Mouse (Mus musculus) adrenal gland, postnatal 25 days (tissue): Measurements from ENCODE around the gene Spag6. TPM values are rescaled to one million over a fixed set of nuclear protein-coding genes. Genes with fewer than 3 reads are reported as not detected.

Experiments
- DNase-seq: peaks from one replicate; pipeline ENCODE4 v3.0.0; 2021; ENCODE audit warnings: mixed read lengths
- total RNA-seq: library from RNA; stranded (reverse); gene quantifications from 2 replicates; pipeline ENCODE4 v1.2.3, GENCODE M21; 2021

Spag6 gene
- total RNA-seq, 1 experiment from 2014 or later: 0.67 TPM

DNA sequence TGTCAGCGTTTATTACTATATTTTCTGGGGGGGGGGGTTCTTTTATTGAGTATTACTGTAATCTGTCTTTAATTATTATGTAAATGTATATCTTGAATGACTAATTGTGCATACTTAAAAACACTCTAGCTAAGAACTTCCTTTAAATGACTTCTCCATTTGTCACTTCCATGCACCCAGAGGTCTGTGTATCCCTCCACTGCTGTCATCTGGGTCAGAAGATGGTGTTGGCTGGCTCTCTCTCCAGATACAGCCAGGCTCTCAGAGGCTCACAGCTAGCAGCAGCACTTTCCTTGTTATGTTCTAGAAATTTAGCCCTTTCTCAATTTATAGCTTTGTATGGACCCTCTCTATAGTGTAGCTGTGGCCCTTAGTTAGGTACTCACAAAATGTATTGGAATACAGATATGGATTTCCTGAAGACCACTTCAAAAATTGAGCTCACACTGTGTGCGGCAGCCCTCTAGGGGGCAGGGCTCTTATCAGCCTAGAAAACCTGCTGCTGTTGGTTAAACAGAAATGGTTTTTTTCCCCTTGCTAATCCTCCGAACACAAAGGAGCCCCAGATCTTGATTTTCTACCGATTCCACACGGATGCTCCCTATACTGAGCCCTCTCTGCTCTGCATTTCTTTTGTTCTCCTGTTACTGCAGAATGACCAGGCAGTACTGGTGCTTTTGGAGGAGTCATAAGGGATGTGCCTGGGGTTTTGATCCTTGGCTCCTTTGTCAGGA lies 40.7 kb downstream of the Spag6 start:
- no peak for DNase-seq

GRCm38 (mm10) chr2:18737040-18737439 lies 43.2 kb downstream of the Spag6 start:
- DNase-seq: no peak

- no peak for DNase-seq
Measured at GRCm38 (mm10) chr2:18739216-18739615, 45.4 kb downstream of the Spag6 start.

DNA sequence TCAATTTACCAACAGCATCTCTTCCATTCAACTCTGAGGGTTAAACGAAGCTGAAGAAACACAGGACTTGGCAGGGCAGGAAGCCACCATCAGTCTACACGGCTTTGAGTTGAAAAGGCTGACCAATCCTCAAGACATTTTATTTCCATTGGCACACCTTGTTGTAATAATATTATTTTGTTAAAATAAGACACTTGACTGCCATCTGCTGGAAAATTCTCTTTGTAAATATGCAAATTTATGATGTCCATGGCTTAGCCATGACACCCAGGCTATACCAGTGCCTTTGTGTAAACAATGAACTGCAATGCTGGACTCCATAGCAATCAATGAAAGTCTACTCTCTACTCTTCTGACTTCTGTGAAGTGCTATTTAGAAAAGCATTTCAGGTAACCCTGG lies 62.3 kb downstream of the Spag6 start:
- no peak for DNase-seq

GRCm38 (mm10) chr2:18764846-18765245 lies 71.0 kb downstream of the Spag6 start:
- DNase-seq: no peak

DNA sequence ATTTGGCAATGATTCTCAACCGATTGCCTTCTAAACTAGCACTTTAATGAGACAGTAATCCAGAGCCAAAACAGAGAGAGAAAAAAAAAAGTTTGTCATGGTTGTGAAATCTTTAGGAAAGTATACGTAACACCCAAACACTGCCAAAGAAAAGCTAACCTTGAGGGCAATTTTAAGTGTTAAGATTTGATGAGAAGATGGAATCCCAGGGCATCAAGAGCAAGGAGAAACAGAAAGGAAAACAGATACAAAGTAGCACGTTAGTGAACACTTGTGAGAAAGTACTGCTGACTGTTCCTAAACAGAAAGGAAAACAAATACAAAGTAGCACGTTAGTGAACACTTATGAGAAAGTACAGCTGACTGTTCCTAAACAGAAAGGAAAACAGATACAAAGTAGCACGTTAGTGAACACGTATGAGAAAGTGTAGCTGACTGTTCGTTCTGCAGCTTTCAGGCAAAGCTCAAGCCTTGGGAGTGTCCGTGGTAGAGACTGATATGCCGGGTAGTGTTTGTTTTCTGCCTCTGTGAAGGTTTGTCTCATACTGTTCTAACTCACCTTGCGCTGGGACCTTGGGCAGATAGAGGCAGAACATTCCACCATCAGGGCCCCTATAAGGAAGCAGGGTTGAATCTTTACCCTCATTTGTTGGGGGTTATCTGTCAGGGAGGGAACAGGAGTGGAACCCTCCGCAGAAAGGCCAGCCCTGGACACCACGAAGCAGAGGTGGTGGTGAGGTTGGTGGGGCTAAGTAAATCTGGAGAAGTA lies 71.8 kb downstream of the Spag6 start:
- peak; percentile 16 for DNase-seq

DNA sequence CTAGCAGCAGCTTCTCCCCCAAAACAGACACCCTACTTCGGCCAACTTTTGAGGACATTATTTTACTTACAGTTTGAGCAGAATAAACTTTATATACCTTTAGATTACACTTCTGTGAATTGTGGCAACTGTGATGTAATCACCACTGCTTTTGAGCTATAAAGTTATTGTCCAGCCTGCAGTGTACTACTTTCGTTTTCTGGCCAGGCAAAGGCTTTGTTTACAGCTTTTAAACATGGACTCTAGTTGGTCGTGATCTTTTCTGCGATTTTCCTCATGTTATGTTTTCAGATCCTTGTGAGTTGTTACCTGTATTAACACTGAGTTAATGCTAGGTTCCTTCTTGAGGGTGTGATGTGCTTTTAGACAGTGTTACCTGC lies 72.6 kb downstream of the Spag6 start:
- DNase-seq: no peak

DNA sequence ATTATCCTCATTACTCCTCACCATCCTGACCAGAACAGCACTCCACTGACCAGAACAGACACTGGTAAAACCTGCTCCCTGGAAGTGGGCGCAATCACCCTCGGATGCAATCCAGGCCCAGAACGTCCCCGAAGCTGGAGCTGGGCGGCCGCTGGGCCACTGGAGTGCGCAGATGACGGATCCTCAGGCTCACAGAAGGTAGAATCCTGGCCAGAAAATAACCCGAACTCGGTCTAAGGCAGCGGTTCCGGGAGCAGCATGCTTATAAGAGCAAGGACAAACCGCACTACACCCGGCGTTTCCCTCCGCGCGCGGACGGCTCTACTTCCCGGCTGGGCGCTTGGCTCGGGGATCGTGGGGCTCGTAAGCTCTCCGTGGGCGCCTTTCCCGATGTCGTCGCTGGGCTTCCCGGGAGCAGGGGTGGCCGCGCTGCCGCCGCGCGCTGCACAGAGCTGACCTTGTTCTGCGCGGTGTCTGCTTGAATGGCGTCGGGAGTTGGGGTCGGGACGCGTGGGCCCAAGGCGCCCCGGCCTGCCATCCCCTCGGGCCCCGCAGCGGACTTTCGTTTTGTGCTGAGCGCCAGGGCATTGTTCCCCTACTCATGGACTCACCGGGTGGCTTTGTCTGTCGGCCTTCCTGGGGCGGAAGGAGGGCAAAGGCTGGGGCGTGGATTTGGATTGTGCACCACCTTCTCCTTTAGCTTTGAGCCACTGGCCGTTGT lies 73.1 kb downstream of the Spag6 start:
- DNase-seq: peak; percentile 84

GRCm38 (mm10) chr2:18768414-18768813 lies 74.6 kb downstream of the Spag6 start:
- DNase-seq: no peak

- DNase-seq: no peak
Measured at GRCm38 (mm10) chr2:18772413-18772812, 78.6 kb downstream of the Spag6 start.

DNA sequence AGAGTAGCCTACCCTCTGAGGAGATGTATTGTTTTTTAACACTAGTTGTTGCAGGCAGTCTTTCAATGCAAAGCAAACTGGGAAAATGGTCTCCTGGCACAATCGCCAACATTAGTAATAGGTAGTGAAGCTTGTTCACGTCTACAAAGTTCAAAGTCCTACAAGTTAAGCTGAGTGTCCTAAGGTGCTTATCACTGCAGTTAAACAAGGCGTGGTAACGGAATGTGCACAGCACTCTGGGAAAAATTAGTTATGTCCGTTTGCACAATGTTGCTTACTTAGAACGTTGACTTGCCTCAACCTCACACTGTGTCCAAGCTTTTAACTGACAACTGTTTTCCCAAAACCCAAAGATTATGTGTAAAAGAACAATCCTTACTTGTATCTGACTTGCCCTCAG lies 80.5 kb downstream of the Spag6 start:
- DNase-seq: no peak

DNA sequence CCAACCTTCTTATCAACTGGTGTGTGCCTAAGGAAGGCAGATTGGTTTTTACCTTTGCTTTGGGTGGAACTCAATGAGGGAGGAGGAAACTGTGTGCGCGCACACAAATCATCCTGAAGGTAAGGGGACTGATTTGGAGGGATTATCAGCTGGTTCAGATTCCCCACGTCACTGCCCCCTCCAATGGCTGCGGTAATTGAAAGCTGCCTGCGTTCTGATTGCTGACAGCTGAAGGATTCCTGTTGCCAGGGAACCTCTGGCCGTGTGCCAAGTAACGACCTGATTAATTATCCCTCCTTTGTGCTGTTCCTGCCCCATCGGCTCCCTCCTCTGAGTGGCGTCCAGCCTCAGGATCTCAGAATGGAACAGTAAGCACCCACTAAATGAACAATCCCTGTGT lies 84.4 kb downstream of the Spag6 start:
- DNase-seq: peak; percentile 60

DNA sequence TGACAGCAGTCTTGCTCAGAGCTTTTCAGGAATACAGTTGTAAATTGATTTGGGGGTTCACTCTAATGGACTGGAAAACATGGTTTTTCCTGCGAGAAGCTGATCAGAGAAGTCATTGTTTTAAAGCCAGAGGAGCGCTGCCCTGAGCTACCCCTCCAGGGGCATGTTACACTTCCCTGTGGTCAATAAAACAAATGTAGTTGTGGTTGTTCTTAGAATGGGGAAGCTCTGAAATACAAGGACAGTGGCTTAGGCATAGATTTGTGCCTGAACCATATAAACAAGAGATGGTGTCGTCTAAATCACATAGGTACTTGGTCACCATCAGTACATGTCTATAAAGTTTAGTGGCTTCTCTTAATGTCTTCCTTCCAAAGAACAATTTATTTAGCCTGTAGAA lies 86.0 kb downstream of the Spag6 start:
- no peak for DNase-seq

DNA sequence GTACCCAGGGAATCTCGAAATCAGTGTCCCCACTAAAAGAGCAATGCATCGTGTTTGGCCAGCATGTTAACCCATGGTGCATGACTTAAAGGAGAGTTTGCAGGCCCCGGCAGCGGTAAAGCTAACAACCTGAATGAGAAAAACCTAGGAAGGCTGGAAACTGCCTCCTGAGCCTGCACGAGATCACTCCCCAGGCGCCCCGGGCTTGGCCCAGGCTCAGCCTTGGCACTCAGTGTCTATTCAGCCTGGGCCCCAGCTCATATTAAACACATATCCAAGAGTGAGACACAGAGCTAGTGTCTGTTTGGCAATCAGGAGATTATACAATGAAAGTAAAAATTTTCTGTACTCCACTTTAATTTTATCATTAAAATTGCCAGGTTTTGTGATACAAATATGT lies 87.5 kb downstream of the Spag6 start:
- peak; percentile 36 for DNase-seq

- DNase-seq: no peak
Measured at GRCm38 (mm10) chr2:18794261-18794660, 100.4 kb downstream of the Spag6 start.

- DNase-seq: no peak
Measured at GRCm38 (mm10) chr2:18797776-18798175, 103.9 kb downstream of the Spag6 start.

GRCm38 (mm10) chr2:18799265-18799965 lies 105.6 kb downstream of the Spag6 start:
- DNase-seq: no peak

Other genes starting within 250 kb of the Spag6 start
- 112 and 116 TPM in 2 replicates for gene Commd3, start 21.6 kb upstream of the Spag6 start, total RNA-seq
- 54.6 and 57.5 TPM in 2 replicates for gene Bmi1, start 17.0 kb upstream of the Spag6 start, total RNA-seq